Mouse (Mus musculus): ENCODE results near the gene Bahcc1. TPM values are rescaled to one million over a fixed set of nuclear protein-coding genes. Genes with fewer than 3 reads are reported as not detected.

Bahcc1 gene
- polyA plus RNA-seq, 1 experiment = 12.4 TPM

DNA sequence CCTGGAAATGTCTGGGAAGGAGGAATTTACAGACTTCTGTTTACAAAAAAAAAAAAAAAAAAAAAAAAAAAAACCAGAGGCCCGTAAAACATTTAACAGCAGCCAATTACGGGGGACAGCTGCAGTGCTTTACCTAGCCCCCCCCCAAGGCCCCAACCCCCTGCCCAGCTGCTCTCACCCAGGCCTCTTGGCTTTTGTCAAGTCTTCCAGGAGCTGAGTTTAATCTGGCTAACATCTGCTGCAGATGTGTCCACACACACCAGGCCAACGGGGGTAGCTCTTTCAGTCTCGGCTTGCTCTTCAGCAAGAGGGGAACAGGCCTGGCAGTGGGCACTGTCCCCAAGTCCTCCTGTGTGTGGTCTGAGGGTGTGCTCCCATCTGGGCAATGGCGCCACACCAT lies 32.7 kb downstream of the Bahcc1 start:
- Histone ChIP-seq H3K4me3 (replicated peaks; ENCODE audit: extremely low read depth, low read depth, low read length) (no peak overlapping the region), H3K4me1 (ENCODE audit: control insufficient read depth, insufficient read depth, low read length) (peaks cover 28% of the 10 kb centered on the region)
- no peak for DNase-seq
- TF ChIP-seq POLR2A (IDR thresholded peaks at IDR 0.05; ENCODE audit: borderline replicate concordance, extremely low read depth, low read depth, low read length) (no peak), CTCF (IDR thresholded peaks at IDR 0.05; ENCODE audit: insufficient read depth, low read length) (no peak)
- WGBS = 70% methylated on average over 5 of the region's 5 CpGs

DNA sequence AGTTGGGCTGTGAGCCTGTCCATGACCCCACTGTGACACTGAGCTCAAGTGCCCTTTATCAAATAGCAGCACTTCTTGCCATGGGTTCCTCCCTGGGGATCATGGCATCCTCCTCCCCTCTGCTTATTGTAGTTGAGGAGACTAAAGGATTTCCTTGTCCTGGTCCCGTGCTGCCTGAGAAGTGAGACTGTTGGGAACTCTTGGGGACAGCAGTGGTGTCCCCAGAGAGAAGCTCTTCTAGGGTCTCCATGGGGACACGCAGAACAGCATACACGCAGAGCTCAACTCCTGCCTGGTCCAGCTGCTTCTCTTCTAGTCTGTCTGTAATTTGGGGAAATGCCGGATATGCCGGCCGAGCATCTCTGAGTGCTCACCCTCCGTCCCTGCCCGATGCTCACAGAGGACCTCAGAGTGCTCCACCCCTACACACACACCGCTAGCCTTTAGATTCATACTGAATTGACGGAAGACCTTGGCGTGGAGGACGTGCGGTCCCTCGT lies 33.6 kb downstream of the Bahcc1 start:
- WGBS = 84% methylated on average over 14 of the region's 14 CpGs
- DNase-seq = no peak
- no peak for TF ChIP-seq CTCF (IDR thresholded peaks at IDR 0.05; ENCODE audit: insufficient read depth, low read length)
- TF ChIP-seq POLR2A (IDR thresholded peaks at IDR 0.05; ENCODE audit: borderline replicate concordance, extremely low read depth, low read depth, low read length) = no peak
- peaks cover 20% of the 10 kb centered on the region for H3K4me1 ChIP-seq (ENCODE audit: control insufficient read depth, insufficient read depth, low read length)
- H3K4me3 ChIP-seq (replicated peaks; ENCODE audit: extremely low read depth, low read depth, low read length) = no peak overlapping the region

- WGBS = 85% methylated on average over 2 of the region's 2 CpGs
- no peak for TF ChIP-seq CTCF (IDR thresholded peaks at IDR 0.05; ENCODE audit: insufficient read depth, low read length)
- no peak for TF ChIP-seq POLR2A (IDR thresholded peaks at IDR 0.05; ENCODE audit: borderline replicate concordance, extremely low read depth, low read depth, low read length)
- Histone ChIP-seq H3K4me1 (ENCODE audit: control insufficient read depth, insufficient read depth, low read length) (peaks cover 11% of the 10 kb centered on the region), H3K4me3 (replicated peaks; ENCODE audit: extremely low read depth, low read depth, low read length) (no peak overlapping the region)
- DNase-seq = no peak
Observed at GRCm38 (mm10) chr11:120267274-120267673, 34.5 kb downstream of the Bahcc1 start.

DNA sequence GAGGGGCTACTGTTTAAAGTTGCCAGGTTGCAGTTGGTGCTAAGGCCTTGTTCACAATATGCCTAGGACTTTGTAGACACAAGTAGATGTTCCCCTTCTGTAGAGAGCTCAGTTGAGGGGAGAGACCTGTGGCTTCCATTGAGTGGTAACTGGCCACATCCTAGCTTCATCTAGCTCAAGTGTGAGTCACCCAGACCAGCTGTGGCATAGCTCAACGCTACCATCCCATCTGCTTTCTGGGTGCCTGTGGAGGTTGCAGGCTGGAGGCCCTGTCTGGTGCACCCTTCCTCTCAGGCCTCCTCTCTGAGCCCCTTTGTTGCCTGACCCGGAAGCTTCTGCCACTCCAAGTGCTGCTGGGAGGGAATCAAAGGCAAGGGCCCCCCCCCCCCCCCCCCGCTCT lies 34.9 kb downstream of the Bahcc1 start:
- no peak overlapping the region for H3K4me3 ChIP-seq (replicated peaks; ENCODE audit: extremely low read depth, low read depth, low read length)
- H3K4me1 ChIP-seq (ENCODE audit: control insufficient read depth, insufficient read depth, low read length) = peaks cover 8% of the 10 kb centered on the region
- TF ChIP-seq CTCF (IDR thresholded peaks at IDR 0.05; ENCODE audit: insufficient read depth, low read length) = no peak
- TF ChIP-seq POLR2A (IDR thresholded peaks at IDR 0.05; ENCODE audit: borderline replicate concordance, extremely low read depth, low read depth, low read length) = no peak
- no peak for DNase-seq
- WGBS = 80% methylated on average over 3 of the region's 3 CpGs

DNA sequence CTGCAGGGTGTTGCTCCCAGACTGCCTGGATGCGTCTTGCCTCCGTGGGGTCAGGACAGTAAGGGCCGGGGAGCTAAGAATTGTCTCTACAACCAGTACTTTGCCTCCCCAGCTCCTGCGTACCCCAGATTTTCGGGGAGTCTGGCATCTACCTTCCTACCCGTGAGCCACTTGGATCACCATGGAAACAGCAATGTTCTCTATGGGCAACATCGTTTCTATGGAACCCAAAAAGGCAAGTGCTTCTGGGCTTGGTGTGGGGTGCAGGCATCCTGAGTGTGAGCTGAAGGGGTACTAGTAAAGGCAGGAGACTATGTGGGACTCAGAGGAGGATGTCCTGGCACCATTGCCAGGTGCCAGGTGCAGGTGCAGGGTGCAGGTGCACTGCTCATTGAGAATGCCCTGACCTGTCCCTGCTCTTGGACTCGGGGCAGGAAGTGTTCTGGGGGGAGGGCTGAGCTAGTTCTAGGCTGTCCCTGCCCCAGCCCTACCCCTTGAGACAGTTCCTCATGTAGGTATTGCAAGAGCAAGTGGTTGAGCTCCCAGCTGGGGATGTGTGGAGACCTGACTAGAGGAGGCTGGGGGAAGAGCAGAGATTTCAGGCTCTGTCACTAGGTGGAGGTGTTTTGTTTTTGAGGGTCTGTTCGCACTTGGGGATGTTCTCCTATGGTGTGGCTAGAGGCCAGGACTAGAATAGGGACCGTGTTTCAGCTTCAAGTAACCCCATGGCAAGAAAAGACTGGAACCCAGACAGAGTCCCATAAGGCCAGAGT lies 35.6 kb downstream of the Bahcc1 start:
- TF ChIP-seq POLR2A (IDR thresholded peaks at IDR 0.05; ENCODE audit: borderline replicate concordance, extremely low read depth, low read depth, low read length) (no peak), CTCF (IDR thresholded peaks at IDR 0.05; ENCODE audit: insufficient read depth, low read length) (no peak)
- no peak overlapping the region for H3K4me3 ChIP-seq (replicated peaks; ENCODE audit: extremely low read depth, low read depth, low read length)
- DNase-seq = no peak
- WGBS = 81% methylated on average over 10 of the region's 10 CpGs
- peaks cover 8% of the 10 kb centered on the region for H3K4me1 ChIP-seq (ENCODE audit: control insufficient read depth, insufficient read depth, low read length)

GRCm38 (mm10) chr11:120269007-120269406 lies 36.3 kb downstream of the Bahcc1 start:
- DNase-seq = no peak
- no peak overlapping the region for H3K4me3 ChIP-seq (replicated peaks; ENCODE audit: extremely low read depth, low read depth, low read length)
- TF ChIP-seq CTCF (IDR thresholded peaks at IDR 0.05; ENCODE audit: insufficient read depth, low read length) (no peak), POLR2A (IDR thresholded peaks at IDR 0.05; ENCODE audit: borderline replicate concordance, extremely low read depth, low read depth, low read length) (no peak)
- WGBS = 85% methylated on average over 3 of the region's 3 CpGs
- H3K4me1 ChIP-seq (ENCODE audit: control insufficient read depth, insufficient read depth, low read length) = peaks cover 6% of the 10 kb centered on the region

- TF ChIP-seq CTCF (IDR thresholded peaks at IDR 0.05; ENCODE audit: insufficient read depth, low read length) = no peak
- 0 out of 2 replicates have a peak, but pooled peaks have one; percentile 10 for TF ChIP-seq POLR2A (IDR thresholded peaks at IDR 0.05; ENCODE audit: borderline replicate concordance, extremely low read depth, low read depth, low read length)
- no peak for DNase-seq
- no peak overlapping the region for H3K4me3 ChIP-seq (replicated peaks; ENCODE audit: extremely low read depth, low read depth, low read length)
- WGBS = 42% methylated on average over 8 of the region's 8 CpGs
- peaks cover 6% of the 10 kb centered on the region for H3K4me1 ChIP-seq (ENCODE audit: control insufficient read depth, insufficient read depth, low read length)
Observed at GRCm38 (mm10) chr11:120269498-120270104, 36.9 kb downstream of the Bahcc1 start.

DNA sequence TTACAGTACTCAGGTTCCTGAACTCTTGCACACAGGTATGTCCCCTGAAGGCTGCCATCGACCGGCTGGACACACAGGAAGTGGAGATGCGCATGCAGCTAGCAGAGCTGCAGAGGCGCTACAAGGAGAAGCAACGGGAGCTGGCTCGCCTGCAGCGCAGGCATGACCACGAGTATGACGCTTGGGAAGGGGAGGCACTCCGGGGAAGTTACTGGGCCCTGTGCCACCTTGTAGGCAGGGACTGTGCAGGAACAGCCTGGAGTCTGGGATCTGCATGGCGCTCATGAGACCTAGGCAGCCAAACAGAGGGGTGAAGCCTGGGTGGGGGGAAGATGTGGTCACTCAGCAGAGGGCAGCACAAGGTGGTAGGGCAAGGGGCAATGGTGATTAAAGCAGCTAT lies 46.6 kb downstream of the Bahcc1 start:
- peaks cover 3% of the 10 kb centered on the region; the same call in 1 of the 2 replicates for H3K4me1 ChIP-seq (ENCODE audit: control insufficient read depth, insufficient read depth, low read length)
- 47% methylated on average over 11 of the region's 11 CpGs for WGBS
- DNase-seq = peak; percentile 31
- H3K4me3 ChIP-seq (replicated peaks; ENCODE audit: extremely low read depth, low read depth, low read length) = no peak overlapping the region
- no peak for TF ChIP-seq POLR2A (IDR thresholded peaks at IDR 0.05; ENCODE audit: borderline replicate concordance, extremely low read depth, low read depth, low read length)

- Histone ChIP-seq H3K4me3 (replicated peaks; ENCODE audit: extremely low read depth, low read depth, low read length) (no peak overlapping the region), H3K4me1 (ENCODE audit: control insufficient read depth, insufficient read depth, low read length) (peaks cover 3% of the 10 kb centered on the region; the same call in 1 of the 2 replicates)
- TF ChIP-seq POLR2A (IDR thresholded peaks at IDR 0.05; ENCODE audit: borderline replicate concordance, extremely low read depth, low read depth, low read length) = no peak
- peak; percentile 56 for TF ChIP-seq CTCF (IDR thresholded peaks at IDR 0.05; ENCODE audit: insufficient read depth, low read length)
- WGBS = 77% methylated on average over 25 of the region's 25 CpGs
- DNase-seq = peak; percentile 62
Observed at GRCm38 (mm10) chr11:120280281-120280773, 47.6 kb downstream of the Bahcc1 start.
